Mouse (Mus musculus) MEL (cell line): ENCODE results near the gene Man1c1. TPM values are rescaled to one million over a fixed set of nuclear protein-coding genes. Genes with fewer than 3 reads are reported as not detected.

Experiments used
- DNase-seq: peaks from one replicate; pipeline ENCODE4 v3.0.0; 2011; ENCODE audit warnings: low read depth, low spot score
- H3K27ac ChIP-seq: 2 replicates; pipeline ENCODE4 v1.5.1; 2012; ENCODE audit warnings: low read depth, mild to moderate bottlenecking, control low read depth, low read length, moderate library complexity; ENCODE audit not compliant: control insufficient read depth
- H3K27me3 ChIP-seq, 2 experiments: fragments of 150-350 bp in 1 of 2; sonication (generic) in 1 of 2; 2 replicates each; pipeline ENCODE4 v1.6.1; 2012; ENCODE audit warnings: low read length in 2 of 2, mild to moderate bottlenecking in 2 of 2, improper control_type of control experiment in 1 of 2, moderate library complexity in 1 of 2; ENCODE audit not compliant: insufficient read depth in 2 of 2, control insufficient read depth in 1 of 2
- H3K36me3 ChIP-seq, 2 experiments: 2 replicates each; pipeline ENCODE4 v1.6.1; 2012 to 2014; ENCODE audit warnings: low read length in 2 of 2, improper control_type of control experiment in 1 of 2, inconsistent platforms in 1 of 2, mild to moderate bottlenecking in 1 of 2; ENCODE audit not compliant: insufficient read depth in 2 of 2, control insufficient read depth in 1 of 2
- H3K4me1 ChIP-seq, 2 experiments: fragments of 150-350 bp in 1 of 2; sonication (generic) in 1 of 2; 2 replicates each; pipeline ENCODE4 v1.6.1; 2012; ENCODE audit warnings: low read length in 2 of 2, improper control_type of control experiment in 1 of 2, mild to moderate bottlenecking in 1 of 2; ENCODE audit not compliant: insufficient read depth in 2 of 2, control insufficient read depth in 1 of 2
- H3K4me3 ChIP-seq, 2 experiments: fragments of 150-350 bp in 1 of 2; sonication (generic) in 1 of 2; 2 replicates each; pipeline ENCODE4 v1.5.1; 2012; ENCODE audit warnings: low read depth in 2 of 2, low read length in 2 of 2, mild to moderate bottlenecking in 2 of 2, moderate library complexity in 2 of 2, control low read depth in 1 of 2, improper control_type of control experiment in 1 of 2; ENCODE audit not compliant: control insufficient read depth in 1 of 2, insufficient read depth in 1 of 2
- H3K79me2 ChIP-seq: 2 replicates; pipeline ENCODE4 v1.6.1; 2012; ENCODE audit warnings: mild to moderate bottlenecking, low read length, moderate library complexity; ENCODE audit not compliant: control insufficient read depth, poor library complexity, insufficient read depth
- H3K9ac ChIP-seq: 2 replicates; pipeline ENCODE4 v1.6.1; 2012; ENCODE audit warnings: low read depth, mild to moderate bottlenecking, control low read depth, low read length, moderate library complexity; ENCODE audit not compliant: control insufficient read depth, poor library complexity, severe bottlenecking
- H3K9me3 ChIP-seq: fragments of 150-350 bp; sonication (generic); replicated peaks from 2 replicates; pipeline ENCODE4 v1.6.1; 2012; ENCODE audit warnings: mild to moderate bottlenecking, low read length, improper control_type of control experiment, moderate library complexity; ENCODE audit not compliant: insufficient read depth
- CHD2 ChIP-seq: IDR thresholded peaks from 2 replicates; pipeline ENCODE4 v1.6.1; 2011; ENCODE audit warnings: low read length, improper control_type of control experiment
- CTCF ChIP-seq, 3 experiments: IDR thresholded peaks in 2 of 3; conservative IDR thresholded peaks in 1 of 3; 2 replicates each; pipeline ENCODE4 v1.5.1; 2011 to 2012; ENCODE audit warnings: low read length in 3 of 3, low read depth in 2 of 3, mild to moderate bottlenecking in 2 of 3, improper control_type of control experiment in 1 of 3, inconsistent platforms in 1 of 3, mixed read lengths in 1 of 3, moderate library complexity in 1 of 3; ENCODE audit not compliant: control insufficient read depth in 1 of 3, insufficient read depth in 1 of 3, poor library complexity in 1 of 3, severe bottlenecking in 1 of 3
- E2F4 ChIP-seq: IDR thresholded peaks from 2 replicates; pipeline ENCODE4 v1.6.1; 2011; ENCODE audit warnings: low read depth, low read length, improper control_type of control experiment, borderline replicate concordance
- EP300 ChIP-seq, 2 experiments: IDR thresholded peaks; 2 replicates each; pipeline ENCODE4 v1.6.1; 2011; ENCODE audit warnings: improper control_type of control experiment in 2 of 2, low read length in 2 of 2, low read depth in 1 of 2, mild to moderate bottlenecking in 1 of 2
- ETS1 ChIP-seq: IDR thresholded peaks from 2 replicates; pipeline ENCODE4 v1.6.1; 2012; ENCODE audit warnings: low read depth, mild to moderate bottlenecking, inconsistent platforms, low read length, improper control_type of control experiment, moderate library complexity
- GABPA ChIP-seq: IDR thresholded peaks from 2 replicates; pipeline ENCODE4 v1.6.1; 2012; ENCODE audit warnings: low read depth, mild to moderate bottlenecking, inconsistent platforms, low read length, improper control_type of control experiment, moderate library complexity
- GATA1 ChIP-seq: IDR thresholded peaks from 2 replicates; pipeline ENCODE4 v1.6.1; 2011; ENCODE audit warnings: low read depth, low read length, improper control_type of control experiment
- HCFC1 ChIP-seq: IDR thresholded peaks from 2 replicates; pipeline ENCODE4 v1.6.1; 2012; ENCODE audit warnings: low read depth, mild to moderate bottlenecking, inconsistent platforms, low read length, improper control_type of control experiment, moderate library complexity
- MAX ChIP-seq: IDR thresholded peaks from 2 replicates; pipeline ENCODE4 v1.6.1; 2011; ENCODE audit warnings: low read length, improper control_type of control experiment
- MAZ ChIP-seq: IDR thresholded peaks from 2 replicates; pipeline ENCODE4 v1.6.1; 2012; ENCODE audit warnings: low read depth, mild to moderate bottlenecking, inconsistent platforms, low read length, improper control_type of control experiment
- MEF2A ChIP-seq: IDR thresholded peaks from 2 replicates; pipeline ENCODE4 v1.6.1; 2014; ENCODE audit warnings: low read depth, mild to moderate bottlenecking, inconsistent platforms, low read length, improper control_type of control experiment; ENCODE audit not compliant: poor library complexity, insufficient replicate concordance, severe bottlenecking; ENCODE audit errors: extremely low read depth
- MYB ChIP-seq: IDR thresholded peaks from 2 replicates; pipeline ENCODE4 v1.6.1; 2011; ENCODE audit warnings: mild to moderate bottlenecking, low read depth, low read length, improper control_type of control experiment
- NRF1 ChIP-seq: IDR thresholded peaks from 2 replicates; pipeline ENCODE4 v1.6.1; 2014; ENCODE audit warnings: low read depth, mild to moderate bottlenecking, inconsistent platforms, low read length, improper control_type of control experiment, moderate library complexity; ENCODE audit not compliant: poor library complexity, insufficient read depth, severe bottlenecking
- POLR2AphosphoS2 ChIP-seq: IDR thresholded peaks from 2 replicates; pipeline ENCODE4 v1.6.1; 2011; ENCODE audit warnings: low read length, improper control_type of control experiment
- RAD21 ChIP-seq: IDR thresholded peaks from 2 replicates; pipeline ENCODE4 v1.6.1; 2011; ENCODE audit warnings: mild to moderate bottlenecking, low read depth, low read length, improper control_type of control experiment
- SIN3A ChIP-seq: IDR thresholded peaks from 2 replicates; pipeline ENCODE4 v1.6.1; 2012; ENCODE audit warnings: low read length, improper control_type of control experiment, inconsistent platforms
- TAL1 ChIP-seq: IDR thresholded peaks from 2 replicates; pipeline ENCODE4 v1.6.1; 2012; ENCODE audit warnings: mild to moderate bottlenecking, inconsistent platforms, low read length, moderate library complexity, mixed read lengths
- TBP ChIP-seq: IDR thresholded peaks from 2 replicates; pipeline ENCODE4 v1.8.0; 2011; ENCODE audit warnings: low read depth, low read length, improper control_type of control experiment
- UBTF ChIP-seq: IDR thresholded peaks from 2 replicates; pipeline ENCODE4 v1.6.1; 2012; ENCODE audit warnings: low read depth, mild to moderate bottlenecking, inconsistent platforms, low read length, improper control_type of control experiment, moderate library complexity, borderline replicate concordance; ENCODE audit not compliant: insufficient read depth
- USF1 ChIP-seq: IDR thresholded peaks from 2 replicates; pipeline ENCODE4 v1.6.1; 2014; ENCODE audit warnings: low read depth, mild to moderate bottlenecking, inconsistent platforms, low read length, improper control_type of control experiment, moderate library complexity
- USF2 ChIP-seq, 2 experiments: IDR thresholded peaks; 2 replicates each; pipeline ENCODE4 v1.6.1; 2011 to 2012; ENCODE audit warnings: improper control_type of control experiment in 2 of 2, low read length in 2 of 2, borderline replicate concordance in 1 of 2, inconsistent platforms in 1 of 2, low read depth in 1 of 2, mild to moderate bottlenecking in 1 of 2; ENCODE audit not compliant: insufficient read depth in 1 of 2
- ZC3H11A ChIP-seq: IDR thresholded peaks from 2 replicates; pipeline ENCODE4 v1.6.1; 2012; ENCODE audit warnings: low read depth, mild to moderate bottlenecking, inconsistent platforms, low read length, improper control_type of control experiment
- polyA plus RNA-seq, 2 experiments: library from polyadenylated mRNA; stranded (reverse) in 1 of 2; unstranded in 1 of 2; fragments of >175 nt in 1 of 2; fragments of >200 nt in 1 of 2; gene quantifications; 2 replicates each; pipeline versions ENCODE4 v1.2.1 to v1.2.4; 2012; ENCODE audit warnings: low replicate concordance in 2 of 2, low read depth in 1 of 2; ENCODE audit not compliant: insufficient read length in 2 of 2, insufficient read depth in 1 of 2, missing spikeins in 1 of 2
- total RNA-seq: library from RNA; depleted of rRNA; stranded (reverse); fragments of 300-350 nt; gene quantifications from 2 replicates; pipeline ENCODE4 v1.2.3, GENCODE M21; 2012

Man1c1 gene
- total and polyA plus RNA-seq, 3 experiments, result 1.9 to 5.2 TPM; not detected in 1

- H3K27ac ChIP-seq, result no peak overlapping the region
- no peak for DNase-seq
- H3K4me1 ChIP-seq, result no peaks in the 10 kb centered on the region
- H3K4me3 ChIP-seq, result no peak overlapping the region
- H3K9me3 ChIP-seq, result no peaks in the 10 kb centered on the region
- H3K9ac ChIP-seq, result no peak overlapping the region
- H3K36me3 ChIP-seq, result no peaks in the 10 kb centered on the region
- no peak for TF ChIP-seq CTCF (IDR thresholded peaks at IDR 0.05 in 2 of 3, conservative IDR thresholded peaks at IDR 0.05 in 1 of 3; ENCODE audit: control insufficient read depth in 1 of 3, insufficient read depth in 1 of 3, low read depth in 2 of 3, low read length in 3 of 3, poor library complexity in 1 of 3, severe bottlenecking in 1 of 3)
- TF ChIP-seq SIN3A, result no peak
- TF ChIP-seq MAZ, result no peak
- TF ChIP-seq MYB, result no peak
- no peak for TF ChIP-seq MAX
- TF ChIP-seq GABPA, result no peak
- no peak for TF ChIP-seq CHD2
- no peak for TF ChIP-seq HCFC1
- TF ChIP-seq, all 39 proteins: peak for 0
- Histone ChIP-seq H3K27me3 (no peaks in the 10 kb centered on the region), H3K79me2 (no peaks in the 10 kb centered on the region)
Measured at GRCm38 (mm10) chr4:134677556-134678508, 26.3 kb downstream of the Man1c1 start.

- no peak for DNase-seq
- Histone ChIP-seq H3K9me3 (no peaks in the 10 kb centered on the region), H3K4me1 (no peaks in the 10 kb centered on the region), H3K4me3 (no peak overlapping the region), H3K36me3 (no peaks in the 10 kb centered on the region), H3K27ac (no peak overlapping the region), H3K27me3 (no peaks in the 10 kb centered on the region), H3K9ac (no peak overlapping the region), H3K79me2 (no peaks in the 10 kb centered on the region)
- TF ChIP-seq POLR2AphosphoS2 (no peak), TBP (no peak), USF2 (IDR thresholded peaks at IDR 0.05; ENCODE audit: borderline replicate concordance in 1 of 2, insufficient read depth in 1 of 2, low read depth in 1 of 2, low read length in 2 of 2) (no peak), NRF1 (no peak), ZC3H11A (no peak), EP300 (IDR thresholded peaks at IDR 0.05; ENCODE audit: low read depth in 1 of 2, low read length in 2 of 2) (no peak), TAL1 (no peak), MEF2A (no peak), UBTF (no peak), E2F4 (no peak), MAZ (no peak), GATA1 (no peak), RAD21 (no peak), USF1 (no peak), ETS1 (no peak), GABPA (no peak)
Measured at GRCm38 (mm10) chr4:134675800-134676199, 28.3 kb downstream of the Man1c1 start.
